Mouse (Mus musculus): ENCODE data around the gene Ecm2. TPM values are rescaled to one million over a fixed set of nuclear protein-coding genes. Genes with fewer than 3 reads are reported as not detected.

The Ecm2 gene
- polyA plus RNA-seq (2014; fragmentation: Illumina TruSeq; extraction: RNeasy Lipid Tissue Mini Kit (QIAGEN cat#74804)): 126 TPM

GRCm38 (mm10) chr13:49504510-49504909, at the start of gene Ecm2:
Gene Ecm2 (plus strand): TSS chr13:49504810.

GRCm38 (mm10) chr13:49492376-49493368, 11.9 kb upstream of the Ecm2 start, which contains the start of gene Tes3-ps:
Gene Tes3-ps (plus strand): TSS chr13:49493318.

GRCm38 (mm10) chr13:49544279-49544678, 39.7 kb downstream of the Ecm2 start, which contains the start of gene Aspn:
Gene Aspn (plus strand): TSS chr13:49544443.

GRCm38 (mm10) chr13:49581541-49582530, 77.2 kb downstream of the Ecm2 start, which contains the start of gene Omd:
Gene Omd (plus strand): TSS chr13:49582462.

Other genes with a start within 250 kb of the Ecm2 start
- gene Fgd3, start 184.5 kb upstream of the Ecm2 start, polyA plus RNA-seq (2014; fragmentation: Illumina TruSeq; extraction: RNeasy Lipid Tissue Mini Kit (QIAGEN cat#74804)): 2.5 TPM
- 25.5 TPM for gene Bicd2, start 163.2 kb upstream of the Ecm2 start, polyA plus RNA-seq (2014; fragmentation: Illumina TruSeq; extraction: RNeasy Lipid Tissue Mini Kit (QIAGEN cat#74804))
- 16.4 TPM for gene Ippk, start 83.6 kb upstream of the Ecm2 start, polyA plus RNA-seq (2014; fragmentation: Illumina TruSeq; extraction: RNeasy Lipid Tissue Mini Kit (QIAGEN cat#74804))
- gene Tes3-ps, start 11.5 kb upstream of the Ecm2 start, polyA plus RNA-seq (2014; fragmentation: Illumina TruSeq; extraction: RNeasy Lipid Tissue Mini Kit (QIAGEN cat#74804)): 1.00 TPM
- gene Aspn, start 39.6 kb downstream of the Ecm2 start, polyA plus RNA-seq (2014; fragmentation: Illumina TruSeq; extraction: RNeasy Lipid Tissue Mini Kit (QIAGEN cat#74804)): 432 TPM
- gene Omd, start 77.7 kb downstream of the Ecm2 start, polyA plus RNA-seq (2014; fragmentation: Illumina TruSeq; extraction: RNeasy Lipid Tissue Mini Kit (QIAGEN cat#74804)): 275 TPM
- 2,753 TPM for gene Ogn, start 103.2 kb downstream of the Ecm2 start, polyA plus RNA-seq (2014; fragmentation: Illumina TruSeq; extraction: RNeasy Lipid Tissue Mini Kit (QIAGEN cat#74804))
- gene Cenpp, start 148.0 kb downstream of the Ecm2 start, polyA plus RNA-seq (2014; fragmentation: Illumina TruSeq; extraction: RNeasy Lipid Tissue Mini Kit (QIAGEN cat#74804)): 50.2 TPM
- 101 TPM for gene Nol8, start 148.3 kb downstream of the Ecm2 start, polyA plus RNA-seq (2014; fragmentation: Illumina TruSeq; extraction: RNeasy Lipid Tissue Mini Kit (QIAGEN cat#74804))
- gene Iars, start 177.3 kb downstream of the Ecm2 start, polyA plus RNA-seq (2014; fragmentation: Illumina TruSeq; extraction: RNeasy Lipid Tissue Mini Kit (QIAGEN cat#74804)): 64.3 TPM